Mouse (Mus musculus) retina, adult 2 months (tissue): ENCODE measurements around the gene Rplp2.

Experiments used
- DNase-seq: peaks from one replicate; pipeline ENCODE4 v3.0.0-alpha.2; 2012; ENCODE audit warnings: low read depth, low spot score

Rplp2 gene

DNA sequence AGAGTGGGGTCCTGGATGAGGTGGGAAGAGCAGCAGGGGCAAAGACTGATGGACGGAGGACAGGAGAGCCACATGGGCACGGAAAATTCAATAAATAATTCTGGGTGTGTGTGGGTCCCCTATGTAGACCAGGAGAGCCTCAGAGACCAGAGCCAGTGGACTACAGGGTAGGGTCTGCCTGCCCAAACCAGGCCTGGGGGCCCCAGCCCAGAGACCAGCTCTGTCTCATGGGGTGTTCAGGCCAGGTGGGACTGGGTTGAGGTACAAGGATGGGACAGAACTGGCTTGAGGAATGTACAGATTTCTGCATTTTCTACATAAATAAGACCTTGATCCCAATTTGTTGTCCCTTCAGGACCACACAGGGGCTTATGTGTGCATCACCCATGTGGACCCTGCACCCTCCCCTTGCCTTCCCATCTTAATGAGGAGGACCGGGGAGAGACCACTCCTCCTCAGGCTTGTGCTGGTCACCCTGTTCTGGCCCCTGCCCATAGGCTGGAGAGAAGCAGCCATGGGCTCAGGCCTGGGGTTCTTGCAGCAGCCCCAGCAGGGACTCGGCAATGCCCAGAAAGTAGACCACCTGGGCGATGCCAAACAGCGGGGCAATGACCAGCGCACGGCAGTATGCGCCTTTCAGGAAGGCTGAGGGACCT is 16.5 kb upstream of the Rplp2 start:
- DNase-seq: no peak

GRCm38 (mm10) chr7:141431434-141432185 is 15.6 kb upstream of the Rplp2 start:
- DNase-seq: no peak

DNA sequence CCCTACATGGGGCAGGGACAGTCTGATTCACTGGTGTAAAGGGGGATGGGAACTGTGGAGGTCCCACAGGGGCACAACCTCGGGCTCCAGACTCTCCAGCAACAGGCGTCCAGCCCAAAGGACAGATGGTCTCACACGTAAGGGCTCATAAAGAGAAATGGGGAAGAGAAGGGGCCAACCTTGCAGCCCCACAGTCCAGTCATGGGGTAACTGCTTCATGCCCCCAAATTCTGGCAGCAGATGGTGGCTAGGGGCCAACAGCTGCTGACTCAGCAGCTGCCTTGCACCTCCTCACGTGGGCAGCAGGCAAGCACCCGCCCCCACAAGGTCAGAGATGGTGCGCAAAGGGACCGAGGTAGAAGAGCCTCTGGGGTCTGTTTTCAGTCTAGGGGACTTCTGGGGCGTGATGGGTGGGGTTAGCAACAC is 15.0 kb upstream of the Rplp2 start:
- DNase-seq: no peak

DNA sequence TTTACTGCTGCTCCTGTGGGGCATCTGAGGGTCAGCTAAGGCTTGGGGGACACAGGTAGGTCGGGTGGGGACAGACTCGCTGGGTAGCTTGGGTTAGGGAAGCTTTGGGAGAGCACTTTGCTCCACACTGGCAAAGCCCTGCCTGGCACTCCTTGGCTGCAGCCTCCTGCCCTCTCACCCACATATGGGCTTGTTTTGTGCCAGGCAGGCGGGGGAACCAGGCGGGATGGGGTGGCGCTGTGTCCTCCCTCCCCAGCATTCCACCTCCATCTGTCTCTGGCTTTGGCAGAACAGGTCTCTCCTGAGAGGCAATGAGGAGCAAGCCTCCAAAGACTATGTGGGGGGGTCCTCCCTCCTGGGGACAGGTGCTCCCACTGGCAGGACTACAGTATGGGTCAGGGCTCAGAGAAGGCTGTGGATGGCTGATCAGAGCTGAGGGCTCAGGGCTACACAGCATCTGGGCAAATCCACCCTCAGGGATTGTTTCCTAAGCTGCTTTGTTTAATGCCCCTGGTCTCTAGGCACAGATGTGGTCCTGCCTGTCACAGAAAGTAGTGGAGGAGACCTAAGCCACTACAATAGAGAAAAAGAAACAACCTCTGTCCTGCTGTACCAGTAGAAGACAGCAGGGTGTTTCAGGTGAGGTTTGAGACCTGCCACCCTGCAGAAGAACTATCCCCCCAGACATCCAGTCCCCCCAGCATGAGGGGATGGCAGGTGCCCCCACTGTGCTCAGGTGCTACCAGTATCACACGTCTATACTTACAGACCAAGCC is 14.2 kb upstream of the Rplp2 start:
- peak; percentile 76 for DNase-seq

DNA sequence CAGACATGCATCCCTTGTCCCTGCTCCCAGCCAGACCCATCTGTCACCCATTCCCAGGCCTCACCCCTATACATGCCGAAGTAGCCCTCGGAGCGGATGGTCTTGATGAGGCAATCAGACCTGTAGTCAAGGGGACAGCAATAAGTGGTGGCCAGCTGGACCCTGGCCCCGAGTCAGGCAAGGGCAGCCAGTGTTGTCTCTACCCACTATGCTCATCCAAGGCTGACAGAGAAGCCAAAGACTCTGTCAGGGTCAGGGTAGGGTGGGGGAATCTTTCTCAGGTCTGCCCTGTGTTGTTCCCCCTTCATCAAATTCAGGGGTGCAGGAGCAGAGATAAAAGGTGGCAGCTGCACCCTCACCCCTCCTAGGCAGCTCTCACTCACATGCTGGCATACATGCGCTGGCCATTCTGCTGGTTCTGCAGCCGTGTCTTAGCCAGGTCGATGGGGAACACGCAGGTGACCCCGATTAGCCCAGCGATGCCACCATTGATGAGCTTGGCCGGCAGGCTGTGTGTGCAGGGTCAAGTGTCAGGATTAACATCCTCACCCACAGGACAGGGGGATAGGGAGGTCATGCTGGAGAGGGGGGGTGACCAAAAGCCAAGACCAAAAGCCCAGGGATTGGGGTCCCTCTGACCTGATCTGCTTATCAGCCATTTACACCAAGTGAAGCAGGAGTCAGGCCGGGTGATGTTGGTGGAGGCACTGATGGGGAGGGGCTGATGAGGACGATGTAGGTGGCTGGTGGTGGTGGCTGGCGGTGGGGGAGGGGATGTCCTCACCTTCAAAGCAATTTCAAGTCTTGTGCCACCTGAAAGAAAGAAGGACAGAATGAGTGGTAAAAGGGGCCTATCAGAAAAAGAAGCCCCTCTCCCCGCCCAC is 13.4 kb upstream of the Rplp2 start:
- no peak for DNase-seq

DNA sequence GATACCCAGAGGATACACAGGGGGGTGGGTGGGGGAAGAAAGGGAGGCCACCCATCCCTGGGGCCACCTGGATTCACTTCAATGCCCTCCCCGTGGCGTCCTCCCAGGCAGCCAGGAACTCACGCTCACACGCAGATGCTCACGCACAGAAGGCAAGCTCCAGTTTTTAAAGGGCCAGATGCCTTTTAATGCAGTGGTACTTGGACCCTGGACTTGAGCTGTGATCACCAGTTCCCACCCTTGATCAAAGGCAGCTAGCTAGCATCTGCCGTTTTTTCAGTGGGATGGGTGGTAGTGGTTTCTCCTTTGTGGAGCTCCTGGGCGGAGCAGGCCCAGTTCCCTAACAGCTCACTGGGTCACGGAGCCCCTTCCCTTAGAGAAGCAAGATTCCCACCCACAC is 12.7 kb upstream of the Rplp2 start:
- no peak for DNase-seq

DNA sequence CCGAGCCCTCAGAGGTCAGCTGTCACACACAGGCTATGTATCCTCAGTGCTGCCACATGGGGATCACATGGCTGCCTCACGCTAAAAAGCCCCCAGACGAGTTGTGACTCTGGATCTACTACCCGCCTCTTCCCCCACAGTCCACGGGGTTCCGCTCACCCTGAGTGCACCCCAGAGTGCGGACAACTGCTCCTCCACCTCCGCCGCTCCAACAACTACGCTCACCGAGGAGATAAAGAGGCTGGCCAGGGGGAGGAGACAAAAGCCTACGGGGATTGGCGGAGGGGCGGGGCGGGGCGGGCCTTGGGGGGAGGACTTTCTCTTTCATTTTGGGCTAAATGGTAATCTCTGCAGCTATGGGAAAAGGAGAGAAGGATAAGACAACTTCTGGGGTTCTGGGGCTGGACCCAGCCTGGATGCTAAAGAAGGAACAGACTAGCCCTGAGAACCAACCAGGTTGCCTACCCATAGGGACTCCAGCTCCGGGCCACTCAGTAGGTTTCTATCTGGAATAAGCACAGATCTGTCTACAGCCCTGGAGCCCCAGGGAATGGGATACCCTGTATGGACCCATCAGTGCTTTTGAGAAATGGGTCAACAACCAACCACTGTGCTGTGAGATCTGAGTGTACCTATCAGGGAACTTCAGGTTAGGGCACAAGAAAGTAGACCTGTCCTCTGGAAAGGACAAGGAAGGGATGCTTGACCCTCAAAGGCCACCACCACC is 11.9 kb upstream of the Rplp2 start:
- no peak for DNase-seq

DNA sequence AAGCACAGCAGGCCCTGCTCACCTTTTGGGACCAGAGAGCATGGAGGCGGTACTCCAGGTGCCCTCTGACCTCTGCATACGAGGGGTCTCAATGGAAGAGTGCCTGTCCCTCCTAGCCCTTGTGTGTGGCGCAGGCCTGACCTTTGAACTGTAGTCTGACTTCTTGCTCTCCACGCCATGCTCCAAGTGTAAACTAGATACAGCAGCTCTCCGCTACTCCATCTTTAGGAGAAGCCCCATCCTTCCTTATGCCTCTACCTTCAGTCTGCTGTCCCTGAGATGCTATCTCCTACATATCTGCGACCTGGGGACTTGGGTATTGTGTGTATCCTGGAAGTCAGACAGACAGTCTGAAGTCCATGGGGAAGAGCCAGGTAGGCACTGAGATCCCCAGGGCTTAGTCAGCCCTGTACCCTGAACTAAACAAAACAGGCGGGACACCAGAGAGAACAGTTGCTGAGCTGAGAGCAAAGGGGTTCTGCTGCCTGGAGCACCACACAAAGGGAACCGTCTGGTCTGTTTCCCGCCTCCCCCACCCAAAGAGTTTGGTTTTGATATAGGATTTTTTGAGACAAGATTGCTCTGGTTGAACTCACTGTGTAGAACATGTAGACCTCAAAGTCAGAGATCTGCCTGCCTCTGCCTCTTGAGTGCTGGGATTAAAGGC is 11.2 kb upstream of the Rplp2 start:
- DNase-seq: no peak

- no peak for DNase-seq
Measured at GRCm38 (mm10) chr7:141436523-141436892, 10.7 kb upstream of the Rplp2 start.

DNA sequence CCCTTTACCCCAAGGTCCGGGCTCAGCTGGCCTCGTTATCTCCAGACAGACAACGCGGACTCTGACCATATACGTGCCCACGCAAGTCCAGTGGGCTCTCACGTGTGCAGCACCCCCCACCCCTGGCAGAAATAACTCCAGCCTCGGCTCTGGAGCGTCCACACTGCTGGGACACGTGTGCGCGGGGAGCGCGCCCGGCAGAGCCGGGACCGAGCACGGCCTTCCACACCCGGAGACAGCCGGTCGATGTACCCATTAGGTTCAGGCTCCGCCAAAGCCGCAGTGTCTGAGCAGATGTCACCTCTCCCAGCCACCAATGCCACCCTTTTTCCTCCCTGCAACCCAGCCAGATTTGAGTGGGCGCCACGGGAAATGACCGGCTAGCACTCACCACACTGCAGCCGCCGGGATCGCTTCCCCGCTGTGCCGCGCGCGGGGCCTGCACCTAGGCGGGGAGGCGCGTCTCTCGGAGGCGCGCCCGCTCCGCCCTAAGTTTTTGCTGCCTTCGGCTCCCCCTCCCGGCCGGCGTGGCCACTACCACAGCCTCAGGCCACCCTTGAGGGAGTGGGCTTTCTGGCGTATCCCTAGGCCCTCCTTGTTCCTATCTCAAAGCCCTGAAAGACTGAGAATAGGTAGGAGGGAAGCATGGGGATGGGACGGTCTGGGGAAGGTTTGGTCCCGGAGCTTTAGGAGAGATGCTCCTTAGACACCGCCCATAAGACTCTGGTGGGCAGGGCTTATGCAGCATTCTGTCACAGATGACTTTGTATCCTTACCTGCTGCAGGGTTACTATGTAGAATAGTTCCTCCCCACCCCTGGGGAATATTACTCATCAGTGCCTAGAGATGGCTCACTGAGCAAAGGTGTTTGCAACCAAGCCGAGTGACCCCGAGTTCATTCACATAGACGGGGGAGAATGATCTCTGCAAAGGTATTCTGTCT is 9.7 kb upstream of the Rplp2 start, which contains the start of gene Slc25a22:
Gene Slc25a22, minus strand, starts transcription at position 715 of the 943 bp plus-strand sequence.
- no peak for DNase-seq

GRCm38 (mm10) chr7:141438201-141438968 is 8.8 kb upstream of the Rplp2 start:
- DNase-seq: no peak

DNA sequence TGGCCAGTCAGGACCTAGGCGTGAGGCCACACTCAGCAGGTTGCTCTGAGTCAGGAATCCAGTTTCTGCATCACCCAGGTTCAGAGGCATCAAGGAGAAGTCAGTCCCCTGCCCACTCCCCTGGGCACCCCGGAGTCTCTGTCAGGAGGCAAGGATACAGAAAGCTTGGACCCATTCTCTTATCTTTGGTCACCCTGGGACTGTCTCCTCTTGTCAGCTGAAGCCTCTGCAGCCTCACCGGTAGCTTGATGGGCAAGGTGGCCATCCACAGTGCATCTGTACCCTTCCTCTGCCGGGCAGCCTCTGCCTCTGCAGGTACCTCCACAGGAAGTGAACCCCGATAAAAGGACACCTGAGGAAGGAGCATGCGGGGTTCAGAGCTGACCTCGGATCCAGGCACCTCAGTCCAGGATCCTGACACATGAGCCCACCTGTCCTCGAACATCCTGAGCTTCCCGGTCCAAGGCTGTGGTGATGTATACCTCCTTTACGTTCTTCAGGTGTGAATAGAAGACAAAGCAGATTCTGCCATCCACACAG is 8.0 kb upstream of the Rplp2 start:
- DNase-seq: no peak

GRCm38 (mm10) chr7:141439811-141440210 is 7.4 kb upstream of the Rplp2 start:
- DNase-seq: no peak

DNA sequence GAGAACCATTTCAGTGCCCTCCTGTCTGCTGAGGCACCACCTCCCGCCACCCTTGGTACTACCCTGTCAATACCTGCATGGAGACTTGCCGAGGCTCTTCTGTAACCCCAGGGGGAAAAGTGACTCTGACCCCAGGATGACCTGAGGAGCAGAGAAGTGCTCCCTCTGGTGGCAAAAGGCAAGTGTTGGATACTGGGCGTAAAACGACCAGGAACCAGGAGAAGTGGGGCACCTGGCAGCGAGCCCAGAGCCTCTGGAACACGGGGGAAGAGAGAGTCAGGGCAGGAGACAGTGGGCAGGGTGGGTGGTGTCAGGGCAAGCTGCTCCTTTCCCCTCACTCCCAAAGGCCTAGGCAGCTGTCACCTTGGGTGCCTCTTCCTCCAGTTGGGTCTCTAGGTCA is 6.6 kb upstream of the Rplp2 start:
- no peak for DNase-seq

DNA sequence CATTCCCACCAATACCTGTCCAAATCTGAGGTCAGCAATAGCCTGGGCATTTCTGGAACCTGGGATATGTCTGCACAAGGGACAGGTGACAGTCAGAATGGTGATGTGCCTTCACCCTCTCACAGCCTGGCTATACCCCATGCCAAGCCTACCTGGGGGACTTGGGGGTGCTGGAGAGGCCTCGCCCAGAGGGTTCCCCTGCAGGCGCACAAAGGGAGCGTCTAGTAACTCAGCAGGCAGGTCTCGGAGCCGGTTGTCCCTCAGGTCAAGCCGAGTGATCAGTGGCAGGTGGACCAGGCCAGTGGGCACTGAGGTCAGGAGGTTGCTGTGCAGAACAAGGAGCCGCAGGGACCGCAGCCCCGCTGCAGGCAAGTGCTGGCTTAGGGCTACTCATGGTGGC is 5.7 kb upstream of the Rplp2 start:
- no peak for DNase-seq

GRCm38 (mm10) chr7:141442199-141442598 is 5.0 kb upstream of the Rplp2 start:
- no peak for DNase-seq

GRCm38 (mm10) chr7:141443081-141443821 is 3.9 kb upstream of the Rplp2 start:
- no peak for DNase-seq
